Mouse (Mus musculus) midbrain, embryonic 16.5 days (tissue): ENCODE results near the gene Zfand6. TPM values are rescaled to one million over a fixed set of nuclear protein-coding genes. Genes with fewer than 3 reads are reported as not detected.
A peak's percentile ranks its signal among the peaks of the same experiment; 100 is the strongest.

ENCODE experiments used
- ATAC-seq: fragments of 200-750 bp; cut with Nextera tagmentation; 2 replicates; pipeline ENCODE4 v1.8.0; 2017; ENCODE audit warnings: moderate TSS enrichment
- H3K27ac ChIP-seq: fragments of 300-500 bp; sonication (generic); 2 replicates; pipeline ENCODE4 v1.5.1; 2014; ENCODE audit warnings: mild to moderate bottlenecking, low read length, mixed read lengths
- H3K27me3 ChIP-seq: fragments of 300-500 bp; sonication (generic); 2 replicates; pipeline ENCODE4 v1.6.1; 2014; ENCODE audit warnings: low read depth, low read length, mixed read lengths; ENCODE audit not compliant: control insufficient read depth, insufficient read depth
- H3K36me3 ChIP-seq: fragments of 300-500 bp; sonication (generic); 2 replicates; pipeline ENCODE4 v1.6.1; 2014; ENCODE audit warnings: mild to moderate bottlenecking, low read length, moderate library complexity, mixed read lengths; ENCODE audit not compliant: control insufficient read depth, insufficient read depth
- H3K4me1 ChIP-seq: fragments of 300-500 bp; sonication (generic); 2 replicates; pipeline ENCODE4 v1.6.1; 2014; ENCODE audit warnings: mild to moderate bottlenecking, low read length, mixed read lengths; ENCODE audit not compliant: control insufficient read depth, insufficient read depth
- H3K4me2 ChIP-seq: fragments of 300-500 bp; sonication (generic); 2 replicates; pipeline ENCODE4 v1.6.1; 2014; ENCODE audit warnings: mild to moderate bottlenecking, low read length, mixed read lengths
- H3K4me3 ChIP-seq: fragments of 300-500 bp; sonication (generic); 2 replicates; pipeline ENCODE4 v1.5.1; 2014; ENCODE audit warnings: low read depth, mild to moderate bottlenecking, low read length, moderate library complexity, mixed read lengths
- H3K9ac ChIP-seq: fragments of 300-500 bp; sonication (generic); 2 replicates; pipeline ENCODE4 v1.6.1; 2014; ENCODE audit warnings: low read depth, low read length, mixed read lengths
- H3K9me3 ChIP-seq: fragments of 300-500 bp; sonication (generic); replicated peaks from 2 replicates; pipeline ENCODE4 v1.6.1; 2014; ENCODE audit warnings: mild to moderate bottlenecking, low read length, mixed read lengths; ENCODE audit not compliant: control insufficient read depth, poor library complexity, severe bottlenecking
- WGBS: fragments of 180-500 bp; shearing (Covaris S2); extraction: QIAGEN DNeasy Blood & Tissue Kit; methylation state at CpG from one replicate; pipeline ENCODE4 v1.1.7; 2014; 5-methylcytosine and 5-hydroxymethylcytosine counted together
- polyA plus RNA-seq: library from polyadenylated mRNA; unstranded; fragments of >200 nt; fragmentation: Nextera tagmentation; extraction: Ambion mirVana; gene quantifications from 2 replicates; pipeline ENCODE4 v1.2.1, GENCODE M21; 2015

Zfand6 gene
- polyA plus RNA-seq, 1 experiment from 2014 or later: 169 TPM

DNA sequence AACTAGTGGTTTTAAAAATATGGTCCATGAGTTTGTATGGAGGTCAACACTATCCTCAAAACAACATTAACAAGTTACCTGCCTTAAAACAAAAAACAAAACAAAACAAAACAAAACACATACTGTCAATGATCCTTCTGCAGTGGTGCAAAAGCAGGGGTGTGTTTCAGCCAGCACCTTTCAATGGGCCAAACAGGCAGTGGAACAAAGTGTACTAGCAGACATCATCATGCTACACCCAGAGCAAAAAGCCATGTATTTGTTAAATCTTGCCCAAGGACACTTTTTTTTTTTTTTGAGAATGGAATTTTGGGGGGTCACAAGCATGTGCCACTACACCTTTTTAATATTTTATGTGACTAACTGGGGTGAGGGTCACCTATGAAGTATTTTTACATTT lies 52.8 kb downstream of the Zfand6 start:
- Histone ChIP-seq H3K9me3 (no peaks in the 10 kb centered on the region), H3K27me3 (no peaks in the 10 kb centered on the region), H3K4me1 (no peaks in the 10 kb centered on the region), H3K4me3 (no peak overlapping the region), H3K4me2 (no peak overlapping the region), H3K36me3 (0 out of 2 replicates have a peak, but pooled peaks cover 2% of the 10 kb centered on the region), H3K9ac (no peak overlapping the region), H3K27ac (no peak overlapping the region)
- ATAC-seq: no peak

DNA sequence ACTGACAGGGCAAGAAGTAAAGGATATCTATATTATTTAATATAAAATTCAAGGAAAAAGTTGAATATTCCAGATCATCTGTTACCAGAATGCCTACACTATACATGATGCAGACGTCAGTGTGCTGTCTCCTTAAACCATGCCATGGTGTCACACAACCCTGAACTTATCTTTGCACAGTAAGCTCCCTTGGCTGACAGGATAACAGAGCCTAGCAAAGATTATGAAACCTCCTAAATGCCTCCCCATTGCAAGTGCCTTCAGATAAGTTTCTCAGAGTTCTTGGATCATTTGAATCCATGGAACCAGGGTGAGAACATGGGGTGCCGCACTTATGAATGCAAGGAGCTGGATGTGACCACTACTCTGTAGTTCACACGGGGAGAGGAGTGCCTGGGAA lies 57.9 kb downstream of the Zfand6 start:
- WGBS: 92% methylated on average over 3 of the region's 3 CpGs
- Histone ChIP-seq H3K27ac (no peak overlapping the region), H3K9me3 (no peaks in the 10 kb centered on the region), H3K4me2 (no peak overlapping the region), H3K27me3 (no peaks in the 10 kb centered on the region), H3K36me3 (0 out of 2 replicates have a peak, but pooled peaks cover 4% of the 10 kb centered on the region), H3K4me3 (no peak overlapping the region), H3K4me1 (no peaks in the 10 kb centered on the region), H3K9ac (no peak overlapping the region)
- ATAC-seq: no peak

DNA sequence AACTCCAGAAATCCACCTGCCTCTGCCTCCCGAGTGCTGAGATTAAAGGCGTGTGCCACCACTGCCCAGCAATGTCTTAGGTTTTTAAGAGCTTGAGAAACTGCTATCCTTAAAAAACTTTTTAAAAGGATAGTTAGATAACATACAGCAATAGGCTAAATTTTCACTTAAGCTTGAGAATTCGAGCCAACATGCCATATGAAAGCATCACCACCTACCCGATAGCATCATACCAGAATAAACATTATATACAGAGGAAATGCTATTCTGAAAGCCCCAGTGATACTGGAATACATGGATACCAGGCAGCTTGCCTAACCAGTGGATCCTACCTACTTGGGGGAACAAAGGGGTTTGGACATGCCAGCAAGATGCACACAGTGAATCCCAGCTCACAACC lies 66.0 kb downstream of the Zfand6 start:
- H3K9me3 ChIP-seq: no peaks in the 10 kb centered on the region
- WGBS: 97% methylated on average over 4 of the region's 4 CpGs
- no peak overlapping the region for H3K4me2 ChIP-seq
- H3K27ac ChIP-seq: no peak overlapping the region
- H3K27me3 ChIP-seq: no peaks in the 10 kb centered on the region
- H3K36me3 ChIP-seq: peaks cover 6% of the 10 kb centered on the region; the same call in 1 of the 2 replicates
- no peaks in the 10 kb centered on the region for H3K4me1 ChIP-seq
- no peak for ATAC-seq
- no peak overlapping the region for H3K4me3 ChIP-seq
- no peak overlapping the region for H3K9ac ChIP-seq

DNA sequence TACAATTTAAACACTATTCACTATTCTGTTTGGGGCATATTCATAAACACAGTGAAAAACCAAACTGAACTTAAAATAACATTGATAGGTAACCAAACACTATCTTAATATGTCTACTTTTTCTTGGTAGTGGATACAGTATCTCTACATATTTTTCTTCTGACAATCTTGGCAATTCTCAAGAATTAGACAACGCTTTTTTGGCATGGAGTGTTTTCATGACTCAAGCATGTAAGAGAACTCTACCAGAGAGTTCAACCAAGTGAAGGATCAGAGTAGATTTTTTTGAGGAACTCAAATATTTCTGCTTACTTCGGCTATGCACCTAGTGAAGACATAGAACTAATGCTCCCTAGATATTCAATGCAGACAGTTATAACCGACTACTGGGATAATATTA lies 68.8 kb downstream of the Zfand6 start:
- ATAC-seq: no peak
- over 99% methylated on average over 3 of the region's 3 CpGs for WGBS
- H3K4me2 ChIP-seq: no peak overlapping the region
- no peaks in the 10 kb centered on the region for H3K27me3 ChIP-seq
- no peak overlapping the region for H3K4me3 ChIP-seq
- H3K4me1 ChIP-seq: no peaks in the 10 kb centered on the region
- H3K27ac ChIP-seq: no peak overlapping the region
- H3K9me3 ChIP-seq: no peaks in the 10 kb centered on the region
- H3K9ac ChIP-seq: no peak overlapping the region
- peaks cover 9% of the 10 kb centered on the region; the same call in 1 of the 2 replicates for H3K36me3 ChIP-seq

DNA sequence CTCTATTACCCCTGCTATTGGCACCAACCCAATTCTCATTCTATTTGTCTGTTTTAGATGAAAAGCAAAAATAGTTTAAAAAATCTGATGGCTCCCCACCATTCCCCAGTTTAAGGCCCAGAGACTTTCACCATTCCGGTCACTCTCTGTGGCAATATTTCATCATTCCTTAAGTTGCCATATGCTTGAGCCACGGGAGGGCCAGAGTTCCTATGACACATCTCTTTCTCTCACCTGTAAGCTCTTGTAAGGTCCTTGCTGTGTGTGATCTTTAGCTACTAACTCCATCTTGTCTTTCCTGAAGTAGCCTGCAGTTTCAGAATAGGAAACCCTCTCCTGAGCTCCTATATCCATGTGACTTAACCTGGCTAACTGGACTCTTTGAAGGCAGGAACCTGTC lies 70.8 kb downstream of the Zfand6 start:
- peaks cover 6% of the 10 kb centered on the region; the same call in 1 of the 2 replicates for H3K36me3 ChIP-seq
- H3K27ac ChIP-seq: no peak overlapping the region
- 90% methylated on average over 2 of the region's 2 CpGs for WGBS
- no peak overlapping the region for H3K4me3 ChIP-seq
- no peak overlapping the region for H3K9ac ChIP-seq
- ATAC-seq: no peak
- H3K9me3 ChIP-seq: no peaks in the 10 kb centered on the region
- no peaks in the 10 kb centered on the region for H3K27me3 ChIP-seq
- no peak overlapping the region for H3K4me2 ChIP-seq
- H3K4me1 ChIP-seq: no peaks in the 10 kb centered on the region

DNA sequence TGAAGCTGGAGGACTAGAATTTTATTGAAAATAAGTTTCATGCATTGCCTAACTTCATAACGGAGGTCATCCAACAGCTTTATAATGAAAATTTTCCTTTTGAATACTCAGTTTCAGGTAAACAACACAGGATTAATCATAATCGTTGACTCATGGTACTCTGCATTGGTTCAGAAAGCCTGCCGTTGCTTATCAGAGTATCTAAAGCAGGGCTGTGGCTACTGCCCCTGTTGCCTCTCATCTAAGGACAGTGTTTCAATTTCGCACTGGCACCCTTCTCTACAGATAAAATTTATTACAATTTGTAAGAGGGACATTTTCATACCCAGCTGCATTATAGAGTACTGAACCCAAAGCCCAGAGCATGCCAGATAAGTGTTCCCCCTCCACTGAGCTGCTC lies 77.3 kb downstream of the Zfand6 start:
- Histone ChIP-seq H3K9me3 (no peaks in the 10 kb centered on the region), H3K4me1 (no peaks in the 10 kb centered on the region), H3K9ac (no peak overlapping the region), H3K4me2 (no peak overlapping the region), H3K4me3 (no peak overlapping the region), H3K36me3 (0 out of 2 replicates have a peak, but pooled peaks cover 3% of the 10 kb centered on the region), H3K27ac (no peak overlapping the region), H3K27me3 (no peaks in the 10 kb centered on the region)
- 91% methylated on average over 4 of the region's 4 CpGs for WGBS
- no peak for ATAC-seq

DNA sequence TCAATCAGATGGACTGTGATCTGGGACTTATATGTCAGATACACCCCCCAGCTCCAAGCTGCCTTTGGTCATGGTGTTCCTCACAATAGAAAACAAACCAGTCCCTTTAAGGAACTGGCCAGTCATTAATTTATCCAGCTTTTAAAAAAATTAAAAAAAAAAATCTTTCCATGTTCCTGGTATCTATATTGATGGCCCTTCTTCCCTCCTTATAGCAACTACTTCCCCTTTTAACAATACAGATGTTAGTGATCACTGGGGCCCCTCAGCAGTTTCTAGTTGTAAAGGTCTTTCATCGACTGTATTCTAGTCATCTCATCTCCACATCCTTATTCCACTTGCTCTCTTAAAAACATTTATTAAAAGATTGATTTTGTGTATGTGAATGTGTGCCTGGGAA lies 78.2 kb downstream of the Zfand6 start:
- H3K4me1 ChIP-seq: no peaks in the 10 kb centered on the region
- 93% methylated on average over 1 of the region's 1 CpGs for WGBS
- H3K9me3 ChIP-seq: no peaks in the 10 kb centered on the region
- H3K9ac ChIP-seq: no peak overlapping the region
- no peak for ATAC-seq
- no peaks in the 10 kb centered on the region for H3K36me3 ChIP-seq
- H3K27me3 ChIP-seq: no peaks in the 10 kb centered on the region
- no peak overlapping the region for H3K27ac ChIP-seq
- no peak overlapping the region for H3K4me3 ChIP-seq
- H3K4me2 ChIP-seq: no peak overlapping the region

DNA sequence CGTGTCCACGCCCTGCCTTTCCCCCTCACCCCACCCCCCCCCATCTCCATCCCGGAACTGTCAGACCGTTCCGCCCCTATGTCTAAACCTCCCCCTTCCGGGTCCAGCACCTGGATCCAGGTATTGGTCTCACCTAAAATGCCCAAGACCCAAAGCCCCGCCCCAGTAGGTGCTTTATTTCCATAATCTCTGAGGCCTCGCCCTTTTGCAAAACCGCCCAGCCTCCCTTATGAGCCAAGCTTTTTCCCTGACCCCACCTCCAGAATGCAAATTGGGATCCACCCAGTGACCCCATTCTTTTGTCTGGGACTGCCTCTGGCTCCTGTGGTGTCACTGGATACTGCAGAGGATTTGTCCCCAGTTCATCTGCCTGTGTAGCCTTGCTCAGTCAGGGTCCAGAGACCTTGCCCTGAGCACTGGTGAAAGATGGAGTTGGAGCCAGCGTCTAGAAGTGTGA lies 83.4 kb downstream of the Zfand6 start, which contains the start of gene Fah:
Gene Fah, minus strand, starts transcription at position 430 of the 457 bp plus-strand sequence.
- peak within 1 kb of the TSS; percentile 66 for H3K4me3 ChIP-seq
- H3K4me2 ChIP-seq: peak within 1 kb of the TSS; percentile 98
- H3K27me3 ChIP-seq: no peaks in the 10 kb centered on the region
- peaks cover 8% of the 10 kb centered on the region for H3K4me1 ChIP-seq
- peak within 1 kb of the TSS; percentile 89 for H3K9ac ChIP-seq
- H3K27ac ChIP-seq: 0 out of 2 replicates have a peak within 1 kb of the TSS, but pooled peaks have one; percentile 39
- no peaks in the 10 kb centered on the region for H3K9me3 ChIP-seq
- WGBS: 2% methylated on average over 10 of the region's 10 CpGs
- H3K36me3 ChIP-seq: no peaks in the 10 kb centered on the region
- ATAC-seq: peak; percentile 69

DNA sequence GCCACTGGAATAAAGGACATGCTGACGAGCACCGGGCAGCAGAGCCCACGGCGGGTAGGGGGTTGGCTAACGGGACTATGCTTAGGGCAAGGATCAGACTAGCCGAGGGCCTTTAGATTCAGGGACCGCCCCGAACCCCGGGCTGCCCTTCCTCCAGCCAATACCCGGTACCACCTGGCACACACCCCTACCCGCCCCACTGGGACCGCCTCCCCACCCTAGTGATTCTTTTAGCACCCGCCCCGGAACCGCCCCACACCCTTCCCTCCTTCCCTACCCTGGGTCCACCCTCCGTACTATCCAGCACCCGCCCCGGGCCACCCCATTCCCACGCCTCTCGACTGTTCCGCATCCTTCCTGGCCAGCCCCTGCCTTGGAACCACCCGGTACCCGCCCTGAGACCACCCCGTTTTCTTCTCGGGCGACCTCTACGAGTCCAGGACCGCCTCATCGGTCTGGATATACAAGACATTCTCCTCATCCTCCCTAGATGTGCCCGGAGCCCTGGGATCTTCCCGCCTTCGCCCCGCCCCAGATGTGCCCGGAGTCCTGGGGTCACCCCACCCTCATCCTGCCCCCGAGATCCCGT lies 84.0 kb downstream of the Zfand6 start:
- peak; percentile 91 for ATAC-seq
- 0 out of 2 replicates have a peak overlapping the region, but pooled peaks have one; percentile 39 for H3K27ac ChIP-seq
- H3K4me1 ChIP-seq: peaks cover 8% of the 10 kb centered on the region
- H3K9me3 ChIP-seq: no peaks in the 10 kb centered on the region
- H3K36me3 ChIP-seq: no peaks in the 10 kb centered on the region
- under 1% methylated on average over 36 of the region's 36 CpGs for WGBS
- peak overlapping the region; percentile 98 for H3K4me2 ChIP-seq
- no peaks in the 10 kb centered on the region for H3K27me3 ChIP-seq
- H3K4me3 ChIP-seq: peak overlapping the region; percentile 66
- peak overlapping the region; percentile 89 for H3K9ac ChIP-seq
